Mouse (Mus musculus): ENCODE measurements at regions not wholly inside any gene's neighbourhood (a gene's known extent, or its start where the extent isn't known, plus 50 kb on each side); places are given as distances from the start of the nearest gene placed in this dataset.

DNA sequence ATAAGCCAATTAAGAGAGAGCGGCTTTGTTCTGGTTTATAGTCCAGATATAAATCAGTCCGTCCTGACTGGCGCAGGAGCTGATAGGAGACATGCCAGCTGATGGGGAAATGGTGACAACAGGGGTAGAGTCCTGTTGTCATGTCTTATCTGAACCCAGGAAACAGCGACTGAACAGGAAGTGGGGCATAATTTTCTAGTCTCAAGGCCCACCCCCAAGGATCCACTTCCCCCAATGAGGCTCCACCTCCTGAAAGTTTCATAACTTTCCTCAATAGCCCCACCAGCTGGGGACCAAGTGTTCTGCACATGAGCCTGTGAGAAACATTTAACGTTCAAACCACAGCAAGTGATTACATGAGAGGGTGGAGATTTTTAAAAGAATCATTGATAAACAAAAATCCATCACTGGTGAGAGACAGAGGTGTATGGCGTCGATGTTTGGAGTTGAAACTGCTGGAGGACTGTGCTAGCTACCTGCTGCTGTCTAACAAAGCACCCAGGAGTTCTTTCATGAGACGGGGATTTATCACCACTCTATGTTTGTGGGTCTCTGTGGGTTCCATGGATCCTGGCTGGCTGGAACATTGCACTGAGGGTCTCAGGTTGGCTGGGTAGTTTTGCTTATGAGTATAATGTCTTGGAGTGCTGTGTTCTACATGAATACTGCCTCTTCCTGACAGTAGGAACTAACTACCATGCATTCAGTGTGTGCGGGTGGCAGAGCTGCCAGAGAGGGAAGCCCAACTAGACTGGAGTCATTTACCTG, 132.0 kb upstream of the Gadl1 start:
- in situ Hi-C loops (cut with MboI; ENCODE audit: low pct_unique_long_range_greater_than_20kb in 1 of 2, low sequenced_read_pairs in 2 of 2, unreplicated experiment in 1 of 2): no loop called here

DNA sequence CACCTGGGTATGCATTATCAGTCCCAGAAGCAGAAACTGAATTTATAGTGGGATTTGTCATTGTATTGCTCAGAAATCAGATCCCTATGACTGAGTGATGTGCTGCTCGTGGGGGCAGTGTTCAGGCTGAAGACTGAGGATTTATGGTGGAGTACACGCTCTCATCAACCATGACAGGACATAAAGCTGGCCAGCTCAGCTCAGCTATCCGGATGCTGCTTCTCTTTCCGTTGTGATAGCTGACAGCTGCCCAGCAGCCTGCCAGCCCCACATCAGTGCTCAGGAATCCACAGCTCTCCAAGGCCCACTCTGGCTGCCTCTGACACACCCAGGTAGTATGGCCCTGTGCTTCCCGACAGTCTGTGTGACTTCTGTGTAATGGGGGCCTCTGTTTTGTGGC, 130.4 kb upstream of the Gadl1 start:
- in situ Hi-C loops (cut with MboI; ENCODE audit: low pct_unique_long_range_greater_than_20kb in 1 of 2, low sequenced_read_pairs in 2 of 2, unreplicated experiment in 1 of 2): no loop called here

DNA sequence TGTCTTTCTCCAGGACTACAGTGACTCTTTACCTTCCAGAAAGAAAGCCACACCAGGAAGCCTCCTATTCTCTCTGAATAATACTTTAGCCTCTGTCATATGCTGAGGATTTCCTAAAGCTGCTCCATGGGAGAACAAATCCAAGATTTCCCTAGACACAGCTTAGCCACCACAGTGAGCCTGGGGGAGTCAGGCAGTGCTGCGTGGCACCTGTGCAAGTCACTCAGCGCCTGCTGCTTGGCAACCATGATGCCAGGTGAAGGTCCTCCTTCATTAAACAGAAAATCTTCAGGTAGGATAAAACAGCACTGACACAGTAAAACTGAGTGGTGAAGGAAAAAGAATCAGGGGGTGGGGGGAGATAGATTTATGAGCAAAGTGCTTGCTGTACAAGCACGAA, 109.9 kb upstream of the Gadl1 start:
- in situ Hi-C loops (cut with MboI; ENCODE audit: low pct_unique_long_range_greater_than_20kb in 1 of 2, low sequenced_read_pairs in 2 of 2, unreplicated experiment in 1 of 2): no loop called here

DNA sequence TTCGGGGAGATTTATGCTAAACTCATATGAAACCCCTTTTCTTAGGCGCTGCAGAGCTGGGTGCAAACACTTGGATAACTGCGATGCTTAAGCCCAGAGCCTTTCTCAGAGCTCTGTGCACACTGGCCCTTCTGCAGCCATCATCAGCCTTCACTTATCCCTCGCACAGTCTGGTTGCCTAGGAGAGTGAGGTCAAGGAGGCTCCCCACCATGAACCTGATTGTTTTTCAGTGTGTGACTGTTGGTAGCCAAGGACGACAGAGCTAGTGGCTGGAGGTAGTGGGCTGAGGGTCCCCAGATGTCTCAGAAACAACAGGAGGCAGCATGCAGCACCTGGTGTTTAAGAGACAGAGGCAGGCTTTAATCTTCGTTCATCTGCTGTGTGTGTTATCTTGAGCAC, 108.6 kb upstream of the Gadl1 start:
- in situ Hi-C loops (cut with MboI; ENCODE audit: low pct_unique_long_range_greater_than_20kb in 1 of 2, low sequenced_read_pairs in 2 of 2, unreplicated experiment in 1 of 2): no loop called here

DNA sequence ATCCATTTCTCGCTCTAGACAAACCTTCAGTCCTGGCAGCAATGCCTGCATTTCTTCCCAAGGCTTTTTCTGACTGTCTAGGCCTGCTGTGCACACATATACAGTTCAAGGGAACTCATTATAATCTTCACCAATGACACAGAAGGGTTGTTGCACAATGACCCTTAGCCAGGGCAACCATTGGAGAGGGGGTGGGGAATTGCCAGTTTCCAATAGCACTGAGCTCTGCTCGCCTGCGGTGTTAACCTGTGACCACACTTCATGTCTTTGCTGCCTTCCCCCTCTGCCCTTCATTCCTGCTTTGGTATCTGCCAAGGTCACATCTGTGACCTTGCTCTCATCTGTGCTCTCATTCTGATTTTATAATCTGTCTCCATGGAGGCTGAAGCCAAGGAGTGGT, 106.2 kb upstream of the Gadl1 start:
- in situ Hi-C loops (cut with MboI; ENCODE audit: low pct_unique_long_range_greater_than_20kb in 1 of 2, low sequenced_read_pairs in 2 of 2, unreplicated experiment in 1 of 2): no loop called here

DNA sequence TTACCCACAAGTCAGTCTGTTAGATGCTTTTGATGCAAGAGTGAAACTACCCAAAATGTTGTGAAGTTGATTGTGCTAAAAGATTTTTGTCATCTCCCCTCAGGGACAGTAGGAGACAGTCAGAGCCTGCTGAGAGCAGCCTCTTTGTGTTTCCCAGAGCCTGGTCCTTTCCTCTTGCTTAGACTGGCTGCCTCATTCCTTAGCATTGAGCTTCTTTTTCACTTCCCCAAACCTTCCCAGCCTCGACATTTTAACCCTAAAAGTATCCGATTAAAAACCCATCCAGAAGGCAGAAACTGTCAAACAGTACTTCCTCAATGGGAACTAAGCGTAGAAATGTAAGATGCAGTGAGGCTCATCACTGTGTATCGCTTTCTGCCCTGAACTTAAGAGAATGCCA, 104.0 kb upstream of the Gadl1 start:
- in situ Hi-C loops (cut with MboI; ENCODE audit: low pct_unique_long_range_greater_than_20kb in 1 of 2, low sequenced_read_pairs in 2 of 2, unreplicated experiment in 1 of 2): no loop called here

DNA sequence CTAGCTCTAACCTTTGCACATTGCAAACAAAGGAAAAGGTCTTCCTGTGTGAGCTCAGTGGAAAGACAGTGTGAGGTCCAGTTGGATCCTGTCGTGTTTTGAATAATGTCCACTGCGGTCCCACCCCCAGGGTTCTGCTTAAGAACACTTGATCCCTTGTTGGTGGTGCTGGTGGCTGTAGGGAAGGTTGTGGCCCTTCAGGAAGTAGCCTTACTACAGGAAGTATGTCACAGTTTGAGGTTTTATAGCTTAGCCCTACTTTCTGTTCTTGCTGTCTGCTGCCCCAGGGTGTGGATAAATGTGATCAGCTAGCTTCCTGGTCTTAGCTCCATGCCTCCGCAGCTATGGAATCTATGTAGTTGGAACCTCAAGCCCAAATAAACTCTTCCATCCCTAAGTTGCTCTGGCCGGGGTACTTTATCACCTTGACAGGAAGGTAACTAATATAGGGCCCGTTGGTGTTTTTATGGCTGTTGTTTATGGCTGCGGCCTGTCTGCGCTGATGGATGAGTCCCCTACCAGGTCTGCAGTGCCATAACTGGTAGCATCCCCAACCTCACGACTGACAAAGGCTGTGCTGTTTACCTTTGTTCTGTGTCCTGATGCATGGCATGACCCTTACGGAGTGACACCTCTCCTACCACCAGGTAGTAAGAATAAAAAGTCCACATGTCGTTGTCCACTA, 103.1 kb upstream of the Gadl1 start:
- in situ Hi-C loops (cut with MboI; ENCODE audit: low pct_unique_long_range_greater_than_20kb in 1 of 2, low sequenced_read_pairs in 2 of 2, unreplicated experiment in 1 of 2): no loop called here

DNA sequence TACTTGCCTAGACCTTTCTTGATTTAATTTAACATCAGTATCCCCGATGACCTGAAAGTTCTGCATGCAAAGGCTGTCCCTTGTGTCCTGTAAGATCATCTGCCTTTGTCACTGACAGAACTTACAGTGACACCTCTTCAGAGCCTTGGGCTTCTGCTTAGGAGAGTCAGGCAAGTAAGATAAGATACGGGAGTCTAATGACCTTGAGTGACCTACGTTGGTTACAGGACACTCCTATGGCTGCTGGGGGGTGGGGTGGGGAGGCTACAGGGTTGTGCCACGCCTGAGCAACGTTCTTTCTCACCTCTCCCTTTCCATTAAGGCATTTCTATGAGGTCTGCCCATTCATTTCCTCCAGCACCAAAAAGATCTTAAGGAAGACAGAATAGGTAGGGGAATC, 69.1 kb upstream of the Gadl1 start:
- in situ Hi-C loops (cut with MboI; ENCODE audit: low pct_unique_long_range_greater_than_20kb in 1 of 2, low sequenced_read_pairs in 2 of 2, unreplicated experiment in 1 of 2): no loop called here

DNA sequence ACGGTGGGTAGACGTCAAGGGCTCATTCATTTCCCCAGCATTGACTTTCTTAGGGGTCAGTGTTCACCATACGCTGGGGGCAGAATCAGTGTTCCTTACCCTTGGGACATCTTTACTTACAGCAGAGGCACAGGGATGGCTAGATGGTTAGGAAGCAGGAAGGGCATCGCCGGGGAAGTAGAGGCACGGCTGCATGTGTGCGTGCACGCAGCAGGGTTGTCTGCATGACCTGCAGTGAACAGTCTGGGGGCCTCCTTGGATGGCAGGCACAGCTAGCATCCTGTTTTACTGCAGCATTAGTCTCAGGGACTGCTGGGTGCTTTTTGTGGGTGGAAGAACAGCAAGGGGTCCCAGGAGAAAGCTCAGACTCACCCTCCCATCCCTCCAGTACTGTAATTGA, 68.5 kb upstream of the Gadl1 start:
- in situ Hi-C loops (cut with MboI; ENCODE audit: low pct_unique_long_range_greater_than_20kb in 1 of 2, low sequenced_read_pairs in 2 of 2, unreplicated experiment in 1 of 2): no loop called here

DNA sequence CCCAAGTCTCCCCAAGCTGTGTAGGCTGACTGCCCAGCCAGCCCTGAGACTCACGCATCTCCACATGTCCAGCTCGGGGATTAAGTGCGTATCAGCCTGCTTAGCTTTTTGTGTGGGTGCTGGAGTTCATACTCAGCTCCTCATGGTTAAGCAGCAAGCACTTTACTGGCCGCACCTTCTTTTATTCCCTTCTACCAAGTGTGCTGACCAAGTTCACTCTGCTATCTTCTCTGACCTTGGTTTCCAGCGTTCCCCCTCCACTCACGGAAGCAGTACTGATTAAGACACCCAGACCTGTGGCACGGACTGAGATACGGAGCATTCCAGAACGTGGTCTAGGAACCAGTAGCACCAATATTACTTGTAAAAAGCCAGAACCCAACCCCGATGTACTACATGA, 67.6 kb upstream of the Gadl1 start:
- in situ Hi-C loops (cut with MboI; ENCODE audit: low pct_unique_long_range_greater_than_20kb in 1 of 2, low sequenced_read_pairs in 2 of 2, unreplicated experiment in 1 of 2): no loop called here

DNA sequence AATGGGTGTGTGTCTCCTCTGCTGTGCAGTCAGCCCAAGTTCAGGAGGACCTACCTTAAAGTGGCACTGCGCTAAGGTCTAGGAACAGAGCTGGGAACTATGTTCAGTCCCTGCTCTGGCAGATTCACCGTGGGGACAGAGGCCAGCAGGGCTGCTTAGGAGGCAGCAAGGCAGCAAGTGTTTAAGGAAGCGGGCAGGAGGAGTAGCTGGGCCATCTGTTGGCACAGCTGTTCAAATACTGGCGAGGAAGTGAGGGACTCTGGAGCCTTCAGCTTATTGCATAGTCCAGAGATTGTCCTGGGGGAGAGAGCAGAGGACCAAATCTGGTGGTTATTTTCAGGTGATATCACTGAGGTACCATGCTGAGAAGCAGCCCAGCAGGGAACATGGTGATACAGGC, 64.9 kb upstream of the Gadl1 start:
- in situ Hi-C loops (cut with MboI; ENCODE audit: low pct_unique_long_range_greater_than_20kb in 1 of 2, low sequenced_read_pairs in 2 of 2, unreplicated experiment in 1 of 2): no loop called here

DNA sequence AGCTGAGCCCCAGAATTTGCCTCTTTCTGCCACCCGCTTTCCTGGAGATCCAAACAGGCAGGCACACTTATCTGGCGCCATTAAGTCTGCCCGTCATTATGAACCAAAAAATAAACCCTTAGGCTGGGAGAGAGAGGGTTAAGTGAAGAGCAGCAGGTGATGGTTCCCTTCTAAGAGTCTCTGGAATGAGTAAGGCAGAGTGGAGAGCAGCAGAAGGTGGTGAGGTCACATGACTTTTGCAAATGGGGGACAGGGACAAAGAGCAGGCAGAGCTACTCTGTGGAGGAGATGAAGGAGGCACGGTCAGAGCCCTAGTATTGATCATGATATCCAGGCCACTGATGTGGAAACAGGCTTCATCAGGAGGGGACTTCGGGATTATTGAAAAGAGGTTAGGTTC, 64.2 kb upstream of the Gadl1 start:
- in situ Hi-C loops (cut with MboI; ENCODE audit: low pct_unique_long_range_greater_than_20kb in 1 of 2, low sequenced_read_pairs in 2 of 2, unreplicated experiment in 1 of 2): no loop called here

DNA sequence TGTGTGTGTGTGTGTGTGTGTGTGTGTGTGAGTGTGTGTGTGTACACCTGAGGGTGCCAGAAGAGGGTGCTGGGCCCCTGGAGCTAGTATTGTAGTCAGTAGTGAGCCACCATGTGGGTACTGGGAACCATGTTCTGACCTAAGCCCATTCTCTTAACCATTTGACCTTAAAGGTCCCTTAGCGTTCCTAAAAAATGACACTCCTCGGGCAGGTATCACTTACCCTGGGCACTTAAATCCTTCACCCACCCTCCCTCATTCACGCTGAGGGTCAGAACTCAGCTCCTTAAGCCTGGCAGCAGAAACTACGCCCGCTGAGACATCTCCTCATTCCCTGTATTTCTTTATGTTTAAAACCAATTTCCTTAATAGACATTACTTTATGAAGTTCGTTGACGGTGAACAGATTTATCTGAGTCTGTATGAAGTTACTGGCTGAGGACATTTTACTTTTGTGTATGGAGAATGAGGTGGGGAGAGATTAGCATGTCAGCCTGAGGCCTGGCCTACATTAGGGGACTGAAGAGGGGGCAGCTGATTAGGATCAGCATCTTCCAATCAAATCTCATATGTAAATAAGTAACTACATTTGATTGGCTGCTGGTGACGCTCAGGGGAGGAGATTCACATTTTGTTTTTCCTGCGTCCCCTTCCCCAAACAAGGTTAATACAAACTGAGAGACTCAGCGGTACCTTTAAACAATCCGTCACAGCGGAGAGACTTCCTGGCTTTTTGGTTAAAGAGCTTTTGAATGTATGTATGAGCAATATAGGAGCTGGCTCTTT, 61.8 kb upstream of the Gadl1 start:
- in situ Hi-C loops (cut with MboI; ENCODE audit: low pct_unique_long_range_greater_than_20kb in 1 of 2, low sequenced_read_pairs in 2 of 2, unreplicated experiment in 1 of 2): no loop called here

DNA sequence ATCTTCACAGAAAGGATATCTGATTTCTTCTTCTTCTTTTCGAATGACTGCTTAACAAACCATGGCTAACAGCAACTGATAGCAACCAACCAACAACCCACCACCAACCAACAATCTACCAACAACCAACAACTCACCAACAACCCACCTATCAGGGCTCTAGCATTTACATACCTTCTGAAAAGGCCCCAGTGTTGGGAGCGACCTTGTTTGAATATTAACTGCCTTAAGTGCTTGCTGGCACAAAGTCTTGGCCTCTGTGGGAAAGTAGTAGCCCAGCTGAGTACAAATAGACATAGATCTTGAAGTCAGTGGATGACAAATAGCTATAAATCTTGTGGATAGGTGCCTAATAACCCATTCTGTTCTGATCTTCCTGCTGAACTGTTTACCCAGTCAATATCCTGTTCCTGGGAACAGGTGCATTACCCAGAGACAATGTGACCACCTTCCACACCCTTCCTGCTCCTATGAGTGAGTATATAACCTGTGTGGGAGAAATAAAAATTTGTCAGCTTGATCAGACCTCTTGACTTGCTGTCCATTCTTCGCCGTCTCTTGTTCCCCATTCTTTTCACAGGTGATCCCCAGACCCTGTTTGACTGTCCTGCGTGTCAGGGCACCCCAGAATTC, 55.9 kb upstream of the Gadl1 start:
- in situ Hi-C loops (cut with MboI; ENCODE audit: low pct_unique_long_range_greater_than_20kb in 1 of 2, low sequenced_read_pairs in 2 of 2, unreplicated experiment in 1 of 2): loop anchor here (10.0 to 25.0 kb wide), 2 partner anchors 139 to 141 kb away; no protein-coding TSS in a partner anchor

DNA sequence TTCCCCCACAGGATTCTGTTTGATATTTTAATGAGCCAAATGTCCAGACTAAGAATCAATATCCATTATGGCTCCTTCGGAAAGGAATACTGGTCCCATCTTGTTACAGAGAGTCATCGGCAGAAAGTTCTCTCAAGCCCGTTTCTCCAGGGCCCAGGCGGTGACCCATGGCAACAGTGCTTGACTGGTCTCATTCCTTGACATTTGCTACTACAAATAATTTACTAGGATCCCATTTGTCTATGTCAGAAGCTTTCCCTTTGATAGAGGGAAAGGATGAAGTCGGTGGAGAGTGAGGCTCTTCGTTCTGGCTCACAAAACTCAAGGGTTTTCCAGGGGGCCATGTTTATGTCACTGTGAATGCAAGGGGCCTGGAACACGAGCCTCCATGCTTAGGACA, 52.0 kb upstream of the Gadl1 start:
- in situ Hi-C loops (cut with MboI; ENCODE audit: low pct_unique_long_range_greater_than_20kb in 1 of 2, low sequenced_read_pairs in 2 of 2, unreplicated experiment in 1 of 2): loop anchor here (10.0 to 25.0 kb wide), 2 partner anchors 142 to 145 kb away; no protein-coding TSS in a partner anchor

DNA sequence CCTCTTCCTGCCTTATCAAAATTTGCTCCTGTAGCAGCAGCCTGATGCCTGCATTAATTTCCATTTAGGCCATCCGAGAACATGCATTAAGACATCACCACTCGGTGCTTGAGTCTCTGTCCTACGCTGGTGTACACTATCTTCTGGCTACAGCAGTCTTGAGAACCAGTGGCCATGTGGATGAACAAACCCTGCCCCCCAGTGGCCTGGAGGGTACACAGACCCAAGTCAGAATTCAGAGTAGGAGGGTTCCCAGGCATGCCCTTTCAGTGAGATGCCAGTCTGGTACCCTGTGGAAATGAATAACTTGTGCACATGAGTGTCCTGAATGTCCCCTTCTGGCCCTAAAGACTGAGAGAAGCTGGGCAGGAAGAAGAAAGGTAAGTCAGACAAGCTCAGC, 50.4 kb upstream of the Gadl1 start:
- in situ Hi-C loops (cut with MboI; ENCODE audit: low pct_unique_long_range_greater_than_20kb in 1 of 2, low sequenced_read_pairs in 2 of 2, unreplicated experiment in 1 of 2): loop anchor here (10.0 to 25.0 kb wide), 2 partner anchors 144 to 147 kb away; no protein-coding TSS in a partner anchor

All from mouse embryonic stem cell (cell line).